Mouse (Mus musculus) T-helper 1 cell (primary cell): ENCODE data around the gene Shisa9.

Experiments used
- in situ Hi-C: fragments of 300-600 bp; cut with MboI, MseI; formaldehyde crosslinking; loops from one replicate; pipeline ENCODE4 v1.15.1; 2025; ENCODE audit warnings: high pct_unique_total_duplicates

Gene Shisa9

DNA sequence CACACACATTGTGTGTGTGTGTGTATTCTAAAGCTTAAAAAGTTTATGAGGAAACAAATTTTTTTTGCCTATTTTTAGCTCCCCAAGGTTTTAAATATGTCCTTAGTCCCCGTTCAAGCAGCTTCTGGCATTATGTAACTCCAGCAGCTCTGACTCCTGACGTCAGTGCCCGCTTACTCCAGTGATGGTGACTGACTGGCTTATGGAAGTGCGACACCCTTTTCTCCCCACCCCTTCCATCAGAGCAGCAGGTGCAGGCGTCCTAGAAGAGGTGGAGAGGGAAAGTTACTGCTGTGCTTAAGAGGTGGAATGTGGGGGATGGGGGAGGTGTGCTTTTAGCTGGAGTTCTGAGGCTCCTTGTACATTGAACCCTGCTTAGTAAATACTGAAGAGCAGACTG is 213.7 kb downstream of the Shisa9 start:
- in situ Hi-C loops: no loop called here

DNA sequence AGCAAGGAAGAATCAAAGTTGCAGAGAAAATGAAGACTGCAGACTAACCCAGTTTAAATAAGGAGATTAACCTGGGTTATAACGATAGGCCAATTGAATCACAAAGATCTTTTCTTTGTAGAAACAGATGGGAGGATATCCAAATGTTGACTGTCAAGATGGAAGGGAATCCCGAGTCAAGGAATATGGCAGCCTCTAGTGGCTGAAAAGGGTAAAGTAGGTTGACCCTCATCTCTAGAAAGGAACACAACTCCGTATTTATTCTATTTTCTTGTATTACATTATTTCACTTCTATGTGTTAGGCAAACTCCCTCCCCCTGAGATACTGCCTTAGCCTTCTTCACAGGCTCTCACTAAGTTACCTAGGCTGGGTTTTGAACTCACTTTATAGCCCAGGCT is 217.3 kb downstream of the Shisa9 start:
- in situ Hi-C loops: no loop called here

DNA sequence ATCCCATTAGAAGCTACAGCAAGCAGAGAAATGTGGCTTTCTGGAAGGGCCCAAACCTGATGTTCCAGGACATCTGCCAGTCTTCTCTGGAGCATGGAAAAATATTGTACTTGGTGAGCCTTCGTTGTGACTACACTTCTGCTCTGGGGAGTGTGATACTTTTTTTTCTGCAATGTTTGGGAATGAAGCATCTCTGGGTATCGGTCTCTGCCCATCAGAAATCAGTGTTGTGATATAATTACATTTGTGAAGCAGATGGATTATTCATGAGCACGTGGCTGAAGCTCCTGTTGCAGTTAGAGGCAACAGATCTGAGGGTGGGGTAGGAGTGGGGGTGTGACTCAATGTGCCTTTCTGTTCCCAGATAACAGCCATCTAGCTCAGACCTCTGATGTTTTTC is 218.2 kb downstream of the Shisa9 start:
- in situ Hi-C loops: no loop called here

DNA sequence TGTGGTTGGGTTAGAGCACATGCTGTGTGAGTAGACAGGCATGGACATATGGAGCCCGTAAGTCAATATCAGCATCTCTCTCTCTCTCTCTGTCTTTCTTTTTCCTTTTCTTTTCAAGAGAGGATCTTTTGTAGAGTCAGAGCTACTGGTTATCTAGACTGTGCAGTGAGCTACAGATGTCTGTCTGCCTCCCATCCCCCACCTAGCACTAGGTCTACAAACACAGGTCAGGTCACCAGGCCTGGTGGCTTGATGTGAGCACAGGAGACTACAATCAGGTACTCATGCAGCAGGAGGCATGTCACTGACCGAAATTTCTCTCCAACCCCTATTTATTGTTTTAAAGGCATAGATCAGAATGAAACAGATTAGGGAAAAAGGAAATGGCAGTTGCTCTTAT is 219.1 kb downstream of the Shisa9 start:
- in situ Hi-C loops: no loop called here

DNA sequence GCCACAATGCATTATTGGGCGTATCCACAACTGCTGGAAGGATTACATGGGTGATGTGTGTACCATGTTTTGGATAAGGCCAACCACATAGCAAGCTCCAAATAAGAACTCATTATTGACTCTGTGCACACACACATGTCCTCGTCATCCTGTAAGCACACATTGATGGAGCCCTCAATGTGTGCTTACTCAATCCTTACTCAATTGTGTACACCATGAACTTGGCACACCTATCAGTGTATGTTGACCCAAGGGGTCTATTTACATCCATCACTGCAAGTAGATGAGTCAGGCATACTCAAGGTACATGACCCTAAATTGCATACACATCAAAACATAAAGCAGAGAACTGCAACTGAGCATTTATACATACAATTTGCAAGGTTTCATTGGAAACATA is 220.5 kb downstream of the Shisa9 start:
- in situ Hi-C loops: no loop called here

DNA sequence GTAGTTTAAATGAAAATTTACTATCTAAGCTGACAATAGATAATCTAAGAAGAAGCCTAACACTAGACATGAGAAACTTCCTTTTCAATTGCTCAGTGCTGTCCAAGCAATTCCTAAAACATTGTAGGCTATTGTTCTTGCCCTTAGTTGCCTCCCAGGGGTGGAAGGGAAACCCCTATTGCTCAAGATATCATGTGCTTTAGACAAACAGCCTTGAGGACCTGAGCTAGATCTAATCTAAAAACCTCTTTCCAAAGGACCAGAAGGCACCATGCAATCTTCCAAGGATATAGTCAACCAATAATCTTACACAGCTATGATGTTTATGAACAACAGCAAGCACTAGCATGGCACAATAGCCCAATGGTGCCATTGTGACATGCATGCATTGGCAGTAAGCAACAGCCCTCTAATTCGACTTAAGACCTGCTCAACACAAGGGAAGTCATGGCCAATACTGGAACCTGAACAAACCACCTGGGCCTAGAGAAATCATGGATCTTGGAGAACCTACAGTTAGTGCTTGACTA is 222.6 kb downstream of the Shisa9 start:
- in situ Hi-C loops: no loop called here

DNA sequence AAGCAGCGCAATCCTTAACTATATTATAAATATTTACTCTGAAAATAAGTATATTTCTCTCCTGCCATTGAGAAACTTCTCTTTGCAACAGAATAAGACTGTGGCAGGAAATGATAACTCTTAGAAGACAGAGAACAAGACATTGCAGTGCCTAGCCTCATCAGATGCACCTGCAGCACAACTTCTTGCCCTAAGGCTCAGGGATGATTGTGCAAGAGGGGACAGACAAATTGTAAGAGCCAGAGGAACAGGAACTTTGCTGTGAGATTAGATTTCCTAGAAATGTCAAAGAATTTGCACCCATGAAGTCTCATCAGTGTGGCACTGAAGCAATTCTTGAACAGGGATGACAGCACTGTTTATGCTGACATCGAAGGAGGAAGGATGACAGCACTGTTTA is 223.0 kb downstream of the Shisa9 start:
- in situ Hi-C loops: no loop called here

DNA sequence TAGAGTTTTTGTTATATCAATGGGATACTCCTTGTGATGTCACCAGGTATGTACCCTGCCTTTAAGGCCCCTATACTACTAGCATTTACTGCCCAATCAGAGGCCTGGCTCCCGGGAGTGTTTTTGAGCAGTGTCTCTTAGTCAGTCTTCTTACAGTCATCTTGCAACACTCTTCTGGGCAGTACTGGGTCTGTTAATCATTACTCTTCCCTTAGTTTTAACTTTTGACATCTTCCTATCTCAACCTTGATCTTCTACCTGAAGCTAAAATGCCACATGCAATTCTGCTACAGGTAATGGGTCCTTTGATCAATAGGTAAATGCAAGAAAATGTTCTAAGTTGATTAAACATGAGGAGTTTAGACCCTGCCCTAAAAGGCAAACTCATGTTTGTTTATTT is 225.4 kb downstream of the Shisa9 start:
- in situ Hi-C loops: no loop called here

DNA sequence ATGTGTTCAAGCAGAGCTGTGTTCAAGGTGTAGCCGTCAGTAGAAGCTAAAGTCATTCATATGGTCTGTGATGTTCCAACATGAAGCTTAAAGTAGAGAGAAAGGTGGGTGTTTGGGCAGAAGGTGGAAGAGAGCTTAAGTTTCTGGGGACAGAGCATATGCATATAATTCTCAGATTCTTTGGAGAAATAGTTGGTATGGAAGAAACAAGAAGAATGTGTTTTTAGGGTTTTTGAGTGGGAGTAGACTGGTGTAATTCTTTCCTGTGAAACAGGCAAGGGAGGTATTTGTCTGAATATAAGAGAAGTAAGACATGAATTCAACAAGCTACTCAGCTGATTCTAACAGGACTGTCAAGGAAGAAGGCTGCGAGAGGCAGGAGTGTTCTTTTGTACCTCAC is 225.9 kb downstream of the Shisa9 start:
- in situ Hi-C loops: no loop called here

DNA sequence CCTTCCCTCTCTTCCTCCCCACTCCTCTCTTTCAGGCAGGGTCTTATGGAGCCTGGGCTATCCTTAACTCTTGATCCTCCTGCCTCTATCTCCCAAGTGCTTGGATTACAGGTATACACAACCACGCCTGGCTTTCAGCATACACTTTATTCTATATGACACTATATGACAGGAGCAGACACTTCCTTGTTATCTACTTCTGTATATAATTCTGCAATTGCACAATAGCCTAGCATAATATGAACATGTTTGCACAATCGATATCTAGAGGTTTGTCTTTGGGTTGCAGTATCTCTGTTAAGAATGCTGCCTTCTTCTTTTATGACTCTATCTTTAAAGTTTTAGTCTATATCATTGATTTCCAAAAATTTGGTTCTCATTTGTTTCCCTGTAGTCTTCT is 230.1 kb downstream of the Shisa9 start:
- in situ Hi-C loops: no loop called here

DNA sequence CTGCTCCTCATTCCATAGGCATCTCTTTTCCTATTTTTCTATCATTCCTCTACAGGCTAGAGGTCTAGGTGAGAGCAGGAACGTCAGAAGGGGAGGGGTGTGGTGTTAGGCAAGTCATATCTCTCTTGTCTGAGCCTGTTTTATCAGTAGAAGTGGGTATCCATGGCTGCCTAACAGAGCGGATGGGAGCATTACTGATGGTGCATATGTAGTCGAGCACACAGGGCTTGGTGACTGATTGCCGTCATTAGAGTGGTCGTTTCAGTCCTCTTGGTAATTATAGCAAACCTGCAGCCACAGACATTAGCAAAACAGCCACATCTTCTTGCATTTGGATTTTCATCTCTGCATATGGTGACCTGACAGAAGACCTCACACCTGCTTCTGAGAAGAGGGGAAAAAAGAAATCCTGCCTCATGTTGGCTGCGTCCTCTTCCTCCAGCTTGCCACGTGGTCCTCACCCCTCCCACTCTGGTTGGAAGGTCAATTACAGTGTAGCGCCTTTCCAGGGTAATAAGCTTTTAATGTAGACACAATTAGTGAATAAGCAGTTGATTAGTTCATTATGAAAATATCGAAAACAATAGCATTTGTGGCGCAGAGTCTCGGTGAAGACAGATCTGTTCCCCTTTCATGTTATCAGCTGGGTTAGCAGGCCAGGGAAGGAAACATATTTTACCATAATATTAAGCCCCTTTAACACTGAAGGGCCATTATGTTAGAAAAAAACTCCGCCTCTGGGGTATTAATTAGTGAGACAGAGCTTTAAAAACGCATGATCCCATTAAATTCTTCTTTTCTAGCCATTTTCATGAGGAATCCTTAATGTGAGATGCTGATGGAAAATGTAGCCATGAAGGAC is 233.6 kb downstream of the Shisa9 start:
- in situ Hi-C loops: no loop called here

DNA sequence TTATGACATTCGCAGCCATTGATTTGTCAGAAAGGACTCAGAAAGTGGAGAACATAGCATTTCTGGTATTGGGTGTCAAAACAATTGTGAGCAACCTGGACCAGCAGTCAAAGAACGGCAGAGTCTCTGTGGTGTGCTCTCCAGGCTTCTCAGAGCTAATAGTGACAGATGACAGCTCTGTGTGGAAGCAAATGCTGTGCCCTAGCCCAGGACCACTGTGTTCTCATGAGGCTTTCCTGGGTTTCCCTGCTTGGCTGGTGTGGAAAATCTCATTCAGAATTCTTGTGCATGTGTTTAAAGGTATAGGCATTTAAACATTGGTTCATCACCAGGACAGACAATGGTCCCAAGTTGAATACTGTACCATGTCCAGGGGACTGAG is 234.2 kb downstream of the Shisa9 start:
- in situ Hi-C loops: no loop called here

DNA sequence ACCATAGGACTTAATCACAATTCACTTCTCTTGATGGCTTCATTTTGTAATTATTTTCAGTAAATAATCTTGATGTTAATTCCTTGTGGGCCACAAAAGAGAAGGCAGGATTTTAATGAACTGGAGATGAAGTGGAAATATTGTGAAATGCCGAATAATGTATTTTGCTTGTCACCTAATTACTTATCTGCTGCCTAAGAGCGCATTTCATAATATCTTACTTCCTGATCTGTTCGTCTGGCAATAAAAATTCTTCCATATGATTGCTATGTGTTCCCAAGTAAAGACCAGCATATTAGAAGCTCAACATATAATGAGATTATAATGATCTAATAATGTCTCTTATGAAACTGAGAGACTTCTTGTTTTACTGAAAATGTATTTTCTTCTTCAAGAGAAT is 235.9 kb downstream of the Shisa9 start:
- in situ Hi-C loops: no loop called here

DNA sequence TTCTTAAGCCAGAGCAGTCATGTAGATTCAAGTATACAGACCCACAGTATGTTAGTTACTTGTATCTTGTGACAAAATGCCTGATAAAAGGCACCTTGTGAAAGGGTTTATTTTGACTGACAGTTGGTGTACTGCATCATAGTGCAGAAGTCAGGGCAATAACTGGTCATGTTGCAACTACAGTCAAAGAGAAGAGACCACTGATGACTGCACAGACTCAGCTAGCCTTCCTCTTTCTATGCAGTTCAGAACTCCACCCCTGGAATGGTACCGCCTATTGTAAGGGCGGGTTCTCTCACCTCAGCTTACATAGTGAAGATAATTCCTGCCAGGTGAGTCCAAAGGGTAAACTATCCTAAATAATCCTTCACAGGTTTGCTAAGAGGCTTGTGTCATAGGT is 239.6 kb downstream of the Shisa9 start:
- in situ Hi-C loops: no loop called here

DNA sequence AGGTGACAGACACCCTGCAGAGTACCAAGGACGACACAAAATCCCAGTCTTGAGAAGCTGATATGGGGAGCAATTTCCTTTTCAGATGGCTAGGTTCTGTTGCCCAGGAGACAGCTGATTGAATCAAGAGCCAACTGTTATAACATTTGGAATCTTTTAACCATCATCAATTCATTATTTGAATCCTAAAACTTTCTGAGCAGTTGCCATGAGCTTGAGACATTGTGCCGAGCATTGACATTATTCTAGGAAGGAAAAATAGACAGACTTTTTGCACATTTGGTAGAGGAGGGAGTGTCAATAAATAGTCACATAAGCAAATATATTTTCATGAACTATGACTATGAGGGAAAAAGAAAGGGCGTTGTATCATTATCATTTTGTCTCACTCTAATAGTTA is 243.0 kb downstream of the Shisa9 start:
- in situ Hi-C loops: no loop called here

DNA sequence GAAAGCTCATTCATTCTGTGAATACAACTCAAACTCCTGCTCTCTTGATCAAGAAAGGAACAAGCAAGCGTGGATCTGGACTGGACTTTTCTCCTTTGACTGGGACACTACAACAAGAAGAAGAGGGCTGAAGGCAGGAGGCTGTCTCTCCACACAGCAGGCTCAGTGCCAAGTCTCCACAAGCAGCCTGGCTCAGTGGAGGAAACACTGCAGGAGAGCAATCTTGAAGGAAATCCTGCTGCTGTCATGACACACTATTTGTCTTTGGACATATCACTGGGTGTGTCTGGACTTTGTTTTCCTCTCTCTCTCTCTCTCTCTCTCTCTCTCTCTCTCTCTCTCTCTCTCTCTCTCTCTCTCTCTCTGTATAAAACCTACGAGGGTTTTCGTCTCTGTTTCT is 249.4 kb downstream of the Shisa9 start:
- in situ Hi-C loops: no loop called here

DNA sequence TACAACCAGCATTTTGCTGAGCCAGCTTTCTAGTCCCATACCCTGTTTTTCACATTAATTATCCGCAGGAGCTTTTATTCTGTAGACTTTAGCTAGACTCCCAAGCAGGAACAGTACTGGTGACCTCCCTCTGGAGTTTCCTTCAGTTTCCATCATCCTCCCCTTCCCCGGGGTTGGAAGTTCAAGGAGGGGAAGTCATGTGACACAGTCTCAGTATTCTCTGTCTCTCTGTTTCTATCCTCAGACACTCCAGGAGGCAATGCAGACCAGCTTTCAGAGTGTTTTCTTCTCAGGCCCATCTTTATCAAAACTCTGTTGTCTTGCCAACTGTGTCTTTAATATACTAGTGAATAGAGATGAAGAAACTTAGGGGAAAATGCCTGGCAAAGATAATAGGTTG is 250.4 kb downstream of the Shisa9 start:
- in situ Hi-C loops: no loop called here

DNA sequence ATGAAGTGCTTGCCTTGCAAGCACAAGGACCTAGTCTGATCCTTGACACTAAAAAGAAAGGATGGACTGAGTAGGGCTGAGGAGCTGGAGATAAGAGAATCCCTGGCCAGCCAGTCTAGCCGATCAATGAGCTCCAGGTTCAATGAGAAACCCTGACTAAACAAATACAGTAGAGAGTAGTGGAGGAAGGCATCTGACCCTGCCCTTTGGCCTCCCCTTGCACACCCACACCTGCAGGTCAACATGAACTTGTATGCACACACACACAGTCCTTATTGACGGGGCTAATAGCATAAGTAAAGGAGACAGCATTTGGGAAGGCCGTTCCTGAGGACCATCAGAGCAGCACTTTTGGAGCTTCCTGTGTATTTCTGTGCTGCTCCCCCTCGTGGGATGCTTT is 254.7 kb downstream of the Shisa9 start:
- in situ Hi-C loops: no loop called here

DNA sequence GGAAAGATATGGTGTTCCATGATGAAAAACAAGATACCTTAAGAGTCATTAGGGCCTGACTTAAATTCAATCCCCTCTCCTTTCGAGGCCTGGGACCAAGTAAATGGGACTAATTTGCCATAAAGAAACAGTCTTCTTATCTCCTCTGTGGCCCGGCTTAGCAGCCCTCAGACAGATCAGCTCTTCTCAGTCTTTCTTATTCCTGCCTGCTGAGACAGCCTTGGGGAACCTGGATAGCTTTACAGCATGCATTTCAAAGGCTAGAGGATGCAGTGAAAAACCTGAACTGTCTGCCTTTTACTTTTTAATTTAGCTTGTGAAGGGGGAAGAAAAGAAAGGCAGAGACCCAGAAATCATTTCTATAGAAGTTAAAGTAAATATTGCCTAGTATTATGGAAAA is 275.4 kb downstream of the Shisa9 start:
- in situ Hi-C loops: no loop called here

DNA sequence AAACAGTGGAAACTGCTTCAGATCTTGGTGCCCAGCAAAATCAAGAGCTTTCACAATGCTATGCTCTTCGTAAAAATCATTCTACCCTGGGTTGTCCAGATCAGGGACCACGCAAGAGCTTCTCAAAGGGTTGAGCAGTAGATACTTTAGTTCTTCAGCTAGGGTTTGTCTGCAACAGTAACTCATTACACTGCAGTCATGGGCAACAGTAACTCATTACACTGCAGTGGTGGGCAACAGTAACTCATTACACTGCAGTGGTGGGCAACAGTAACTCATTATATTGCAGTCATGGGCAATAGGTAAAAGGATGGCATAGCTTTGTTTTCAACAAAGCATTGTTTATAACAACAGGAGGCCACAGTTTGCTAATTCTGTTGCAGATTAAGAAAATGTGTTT is 281.9 kb downstream of the Shisa9 start:
- in situ Hi-C loops: no loop called here

DNA sequence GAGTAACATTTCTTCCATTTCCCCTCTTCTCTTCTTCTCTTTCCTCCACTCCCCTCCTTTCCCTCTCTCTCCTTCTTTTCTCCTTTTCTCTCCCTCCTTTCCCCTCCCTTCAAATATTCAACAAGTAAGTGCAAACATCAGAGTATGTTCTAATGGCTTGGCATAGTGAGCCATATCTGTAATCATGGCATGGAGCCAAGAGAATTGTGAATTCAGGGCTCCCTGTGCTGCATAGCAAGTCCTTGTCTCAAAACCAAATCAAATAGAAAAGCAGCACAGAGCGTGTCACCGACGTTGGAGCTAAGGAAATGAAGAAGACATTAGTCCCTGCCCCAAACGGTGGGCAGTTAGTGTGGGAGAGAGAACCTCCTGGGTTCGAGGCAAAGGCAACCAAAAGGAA is 316.6 kb downstream of the Shisa9 start:
- in situ Hi-C loops: no loop called here

DNA sequence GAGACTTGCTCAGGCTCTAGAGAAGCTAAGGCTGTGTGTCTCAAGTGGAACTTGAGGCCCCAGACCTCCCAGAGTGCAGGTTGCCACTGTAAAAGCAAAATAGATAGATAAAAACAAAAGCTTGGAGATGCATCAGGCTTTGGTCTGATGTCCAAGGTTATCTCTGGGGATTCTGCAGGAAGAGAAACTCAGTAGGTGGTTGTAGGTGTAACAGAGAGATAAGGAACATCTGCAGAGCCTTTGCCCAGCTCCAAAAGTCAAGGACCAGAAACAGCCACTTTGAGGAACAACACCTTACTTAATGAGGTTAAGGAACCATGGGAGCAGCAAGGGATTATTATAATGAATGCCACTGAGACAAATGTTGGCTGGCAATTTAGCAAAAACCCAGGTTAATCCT is 319.5 kb downstream of the Shisa9 start:
- in situ Hi-C loops: no loop called here

DNA sequence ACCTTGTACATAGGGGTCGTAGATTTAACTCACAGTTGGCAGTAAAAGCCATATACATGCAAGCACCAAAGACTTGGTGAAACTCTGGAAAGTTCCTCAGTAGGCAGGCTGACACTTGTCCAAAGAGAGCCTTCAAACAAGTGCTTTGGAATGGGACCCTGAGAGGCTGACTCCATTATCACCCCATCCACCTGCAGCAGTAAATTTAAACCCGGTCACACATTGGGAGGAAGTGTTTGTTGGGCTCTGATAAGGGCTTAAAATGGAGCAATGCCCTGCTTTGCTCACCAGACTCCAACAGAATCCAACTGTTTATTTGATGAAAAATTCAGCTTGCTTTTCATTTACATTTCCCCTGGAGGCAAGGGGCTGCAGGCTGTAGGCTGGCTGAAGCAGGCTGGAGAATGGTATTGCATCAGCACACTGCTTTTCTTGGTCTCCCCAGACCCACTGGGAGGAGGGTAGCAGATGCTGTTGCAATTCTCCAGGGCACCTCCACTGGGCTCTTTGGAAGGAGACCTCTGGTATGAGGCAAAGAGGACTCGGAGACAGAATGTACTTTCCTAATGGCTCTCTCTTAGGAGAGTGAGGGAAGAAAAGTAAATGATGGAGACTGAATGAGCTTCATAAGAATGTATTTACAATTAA is 323.5 kb downstream of the Shisa9 start:
- in situ Hi-C loops: no loop called here
